Mouse (Mus musculus) embryonic facial prominence, embryonic 12.5 days (tissue): ENCODE data around the gene Pde9a. TPM values are rescaled to one million over a fixed set of nuclear protein-coding genes. Genes with fewer than 3 reads are reported as not detected.
A peak's percentile ranks its signal among the peaks of the same experiment; 100 is the strongest.
"Not testable (repeated sequence)": the region's sequence is repeated elsewhere in the genome, so short reads cannot be mapped to it uniquely, and the experiment has no call there.

Experiments used
- ATAC-seq: fragments of 200-750 bp; cut with Nextera tagmentation; 2 replicates; pipeline ENCODE4 v1.8.0; 2017; ENCODE audit not compliant: insufficient number of reproducible peaks, insufficient read depth, low FRiP score, low TSS enrichment
- H3K27ac ChIP-seq: fragments of 300-500 bp; sonication (generic); 2 replicates; pipeline ENCODE4 v1.5.1; 2016; ENCODE audit warnings: mild to moderate bottlenecking
- H3K27me3 ChIP-seq: fragments of 300-500 bp; sonication (generic); 2 replicates; pipeline ENCODE4 v1.6.1; 2016; ENCODE audit warnings: mild to moderate bottlenecking, moderate library complexity
- H3K36me3 ChIP-seq: fragments of 300-500 bp; sonication (generic); 2 replicates; pipeline ENCODE4 v1.6.1; 2016; ENCODE audit warnings: mild to moderate bottlenecking
- H3K4me1 ChIP-seq: fragments of 300-500 bp; sonication (generic); 2 replicates; pipeline ENCODE4 v1.6.1; 2016
- H3K4me2 ChIP-seq: fragments of 300-500 bp; sonication (generic); replicated peaks from 2 replicates; pipeline ENCODE4 v1.6.1; 2016; ENCODE audit warnings: mild to moderate bottlenecking, moderate library complexity
- H3K4me3 ChIP-seq: fragments of 300-500 bp; sonication (generic); 2 replicates; pipeline ENCODE4 v1.5.1; 2016; ENCODE audit warnings: mild to moderate bottlenecking
- H3K9ac ChIP-seq: fragments of 300-500 bp; sonication (generic); 2 replicates; pipeline ENCODE4 v1.6.1; 2016; ENCODE audit warnings: mild to moderate bottlenecking, moderate library complexity
- H3K9me3 ChIP-seq: fragments of 300-500 bp; sonication (generic); 2 replicates; pipeline ENCODE4 v1.6.1; 2016; ENCODE audit warnings: mild to moderate bottlenecking, moderate library complexity
- WGBS: fragments of 180-500 bp; shearing (Covaris S2); methylation state at CpG from one replicate; pipeline ENCODE4 v1.1.7; 2016; 5-methylcytosine and 5-hydroxymethylcytosine counted together
- polyA plus RNA-seq: library from polyadenylated mRNA; unstranded; fragments of >200 nt; fragmentation: Nextera tagmentation; extraction: Ambion mirVana; gene quantifications from 2 replicates; pipeline ENCODE4 v1.2.1, GENCODE M21; 2016

The Pde9a gene
- 25.5 and 29.4 TPM in 2 replicates for polyA plus RNA-seq

DNA sequence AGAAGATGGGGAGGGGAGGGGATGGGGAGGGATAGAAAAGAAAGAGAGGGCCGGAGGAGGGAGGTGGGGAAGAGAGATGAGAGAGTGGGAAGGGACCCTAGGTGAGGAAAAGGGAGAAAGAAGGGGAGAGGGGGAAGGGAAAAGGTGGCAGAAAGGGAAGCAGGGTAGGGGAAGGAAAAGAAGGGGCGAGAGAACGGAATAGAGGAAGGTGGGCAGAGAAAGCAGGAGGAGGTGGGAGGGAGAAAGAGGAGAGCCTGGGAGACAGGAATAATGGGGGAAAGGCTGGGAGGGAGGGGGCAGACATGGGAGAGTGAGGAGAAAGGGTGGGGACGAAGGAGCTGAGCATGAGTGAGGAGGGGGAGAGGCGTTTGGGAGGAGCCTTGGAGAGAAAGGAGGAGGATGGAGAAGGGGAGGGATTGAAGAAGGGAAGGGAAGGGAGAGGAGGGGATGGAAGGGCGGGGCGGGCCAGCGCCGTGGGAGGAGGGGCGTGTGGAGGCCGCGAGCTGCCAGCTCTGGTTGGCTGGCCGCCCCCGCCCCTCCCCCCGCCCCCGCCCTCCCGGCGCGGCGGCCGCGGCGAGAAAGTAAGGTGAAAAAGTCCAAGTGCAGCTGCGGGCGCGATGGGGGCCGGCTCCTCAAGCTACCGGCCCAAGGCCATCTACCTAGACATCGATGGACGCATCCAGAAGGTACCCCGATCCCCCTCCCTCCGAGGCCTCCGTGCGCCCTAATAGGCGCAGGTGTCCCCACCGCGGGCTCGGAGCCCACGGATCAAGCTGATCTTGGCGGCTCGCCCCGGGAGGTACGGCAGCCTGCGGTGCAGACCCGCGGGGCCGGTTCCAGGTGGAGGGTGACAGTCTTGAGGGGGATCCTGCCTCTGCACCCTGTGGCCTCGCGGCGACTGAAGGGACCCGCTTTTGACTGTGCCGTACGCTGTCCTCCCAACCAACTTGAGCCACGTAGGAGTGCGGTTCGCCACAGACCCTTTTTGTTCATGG, at the start of gene Pde9a:
Gene Pde9a, plus strand, starts transcription at position 540 of the 995 bp plus-strand sequence.
- no peaks in the 10 kb centered on the region for H3K27me3 ChIP-seq
- H3K4me2 ChIP-seq, result peak within 1 kb of the TSS; percentile 80
- no peaks in the 10 kb centered on the region for H3K9me3 ChIP-seq
- peaks cover 30% of the 10 kb centered on the region for H3K4me1 ChIP-seq
- no peaks in the 10 kb centered on the region for H3K36me3 ChIP-seq
- peak; percentile 66 for ATAC-seq
- H3K4me3 ChIP-seq, result peak within 1 kb of the TSS; percentile 72
- under 1% methylated on average over 40 of the region's 56 CpGs for WGBS
- peak within 1 kb of the TSS; percentile 71 for H3K9ac ChIP-seq
- peak within 1 kb of the TSS; percentile 71 for H3K27ac ChIP-seq

DNA sequence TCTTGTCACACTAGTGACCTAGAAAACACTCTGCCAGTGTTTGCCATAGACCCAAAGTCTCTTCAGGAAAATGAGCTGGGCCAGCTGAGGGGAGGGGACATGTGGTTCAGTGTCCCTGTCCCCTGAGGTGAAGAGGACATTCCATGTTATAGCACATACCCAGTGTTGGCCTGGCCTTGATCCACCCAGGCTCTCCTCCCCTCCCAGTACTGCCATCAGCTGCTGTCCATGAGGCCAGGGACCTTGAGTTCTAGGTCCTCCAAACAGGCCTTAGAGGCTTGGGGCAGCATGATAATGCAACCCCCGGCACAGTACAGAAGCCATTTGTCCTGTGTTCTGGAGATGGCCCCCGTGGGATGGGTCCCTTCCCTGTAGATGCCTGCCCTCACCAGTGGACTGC, 46.2 kb upstream of the Pde9a start:
- H3K9me3 ChIP-seq, result no peaks in the 10 kb centered on the region
- no peaks in the 10 kb centered on the region for H3K36me3 ChIP-seq
- H3K27me3 ChIP-seq, result no peaks in the 10 kb centered on the region
- H3K4me3 ChIP-seq, result no peak overlapping the region
- no peak for ATAC-seq
- H3K4me1 ChIP-seq, result no peaks in the 10 kb centered on the region
- H3K27ac ChIP-seq, result no peak overlapping the region
- 68% methylated on average over 2 of the region's 2 CpGs for WGBS
- no peak overlapping the region for H3K9ac ChIP-seq
- no peak overlapping the region for H3K4me2 ChIP-seq

DNA sequence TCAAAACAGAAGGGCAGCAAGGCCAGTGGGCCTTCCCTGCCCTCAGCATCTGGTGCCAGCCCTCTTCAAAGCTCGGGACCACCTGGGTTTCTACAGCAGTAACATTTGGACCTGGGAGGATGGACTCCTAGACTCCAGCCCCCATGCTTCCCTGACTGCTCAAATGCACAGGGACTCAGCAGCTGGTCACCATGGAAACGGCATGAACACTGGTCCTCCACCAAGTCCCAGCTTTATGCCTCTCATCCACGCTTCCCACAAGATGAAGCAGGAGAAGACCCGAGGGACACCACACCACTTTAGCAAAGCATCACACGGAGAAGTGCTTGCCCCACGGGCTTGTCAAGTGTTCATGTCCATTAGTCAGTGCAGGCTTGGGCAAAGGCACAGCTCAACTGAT, 43.8 kb upstream of the Pde9a start:
- Histone ChIP-seq H3K4me3 (no peak overlapping the region), H3K4me2 (no peak overlapping the region), H3K27me3 (no peaks in the 10 kb centered on the region), H3K9ac (no peak overlapping the region), H3K4me1 (no peaks in the 10 kb centered on the region), H3K27ac (no peak overlapping the region), H3K36me3 (no peaks in the 10 kb centered on the region), H3K9me3 (no peaks in the 10 kb centered on the region)
- WGBS, result 69% methylated on average over 6 of the region's 6 CpGs
- ATAC-seq, result no peak

DNA sequence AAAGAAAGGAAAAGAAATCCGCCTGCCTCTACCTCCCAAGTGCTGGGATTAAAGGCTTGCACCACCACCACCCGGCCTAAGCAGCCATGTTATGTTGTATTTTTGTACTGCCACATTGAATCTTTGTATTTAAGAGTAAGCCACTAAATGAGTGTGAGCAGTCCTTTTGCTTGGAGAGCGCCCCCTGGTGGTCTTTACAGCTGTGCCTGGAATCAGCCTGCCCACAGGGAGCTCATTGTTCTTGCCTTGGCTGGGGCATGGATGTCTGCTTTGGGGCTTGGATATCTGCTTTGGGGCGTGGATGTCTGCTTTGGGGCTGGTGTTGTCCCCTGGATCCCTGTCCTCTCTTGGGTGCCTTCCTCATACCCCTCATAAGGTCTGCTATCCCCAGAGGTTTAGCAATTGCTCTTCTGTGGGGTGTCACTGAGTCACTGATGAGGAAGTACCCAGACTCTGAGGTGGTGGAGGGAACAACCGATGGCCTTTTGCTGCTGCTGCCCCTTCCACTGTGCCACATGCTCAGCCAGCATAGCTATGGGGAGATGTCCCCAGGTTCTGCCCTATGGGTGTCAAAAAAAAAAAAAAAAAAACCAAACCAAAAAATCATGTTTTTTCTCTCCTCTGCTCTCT, 41.7 kb upstream of the Pde9a start:
- ATAC-seq, result no peak
- Histone ChIP-seq H3K27me3 (no peaks in the 10 kb centered on the region), H3K36me3 (no peaks in the 10 kb centered on the region), H3K9me3 (no peaks in the 10 kb centered on the region), H3K4me1 (no peaks in the 10 kb centered on the region), H3K4me3 (no peak overlapping the region), H3K27ac (no peak overlapping the region), H3K9ac (no peak overlapping the region), H3K4me2 (no peak overlapping the region)
- 37% methylated on average over 5 of the region's 5 CpGs for WGBS

DNA sequence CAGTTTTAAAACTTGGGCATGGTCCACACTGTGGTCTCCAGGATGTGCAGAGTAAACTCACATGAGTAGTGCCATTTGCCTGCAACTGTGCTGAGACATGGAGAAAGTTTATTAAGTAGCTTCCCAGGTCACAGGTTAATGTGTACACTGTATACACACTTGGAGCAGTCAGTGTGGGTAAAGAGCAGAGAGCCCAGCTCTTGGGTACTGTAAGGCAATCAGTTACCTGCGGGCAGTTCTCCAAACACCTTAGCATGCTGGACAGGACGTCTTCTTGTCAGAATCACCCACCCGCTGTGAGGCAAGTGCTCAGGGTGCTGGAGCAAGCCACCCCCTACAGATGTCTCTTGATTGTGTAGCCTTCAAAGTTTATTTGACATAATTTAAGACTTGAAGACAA, 41.2 kb upstream of the Pde9a start:
- no peaks in the 10 kb centered on the region for H3K27me3 ChIP-seq
- H3K9me3 ChIP-seq, result no peaks in the 10 kb centered on the region
- no peak overlapping the region for H3K9ac ChIP-seq
- no peaks in the 10 kb centered on the region for H3K4me1 ChIP-seq
- no peak overlapping the region for H3K4me2 ChIP-seq
- no peak overlapping the region for H3K27ac ChIP-seq
- WGBS, result 82% methylated on average over 3 of the region's 3 CpGs
- no peak overlapping the region for H3K4me3 ChIP-seq
- no peaks in the 10 kb centered on the region for H3K36me3 ChIP-seq
- no peak for ATAC-seq

DNA sequence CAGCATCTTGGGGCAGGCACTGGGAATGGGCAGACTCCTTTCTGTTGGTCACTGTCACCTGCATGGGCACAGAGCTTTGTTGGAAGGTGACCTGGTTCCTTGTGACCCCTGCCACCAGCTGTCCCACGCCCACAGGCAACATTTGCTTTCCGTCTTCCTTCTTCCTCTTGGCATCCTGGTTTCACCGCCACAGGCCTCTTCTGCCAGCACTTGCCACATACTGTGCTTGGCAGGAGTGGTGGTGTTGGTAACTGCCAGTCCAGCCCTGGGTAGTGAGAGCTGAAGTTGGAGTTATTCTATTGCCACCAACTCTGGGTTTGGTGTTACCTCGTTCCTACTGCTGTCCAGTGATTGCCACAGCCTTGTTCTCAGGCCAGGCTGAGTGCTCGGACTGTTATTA, 37.9 kb upstream of the Pde9a start:
- no peak overlapping the region for H3K4me2 ChIP-seq
- no peaks in the 10 kb centered on the region for H3K4me1 ChIP-seq
- H3K9me3 ChIP-seq, result no peaks in the 10 kb centered on the region
- H3K9ac ChIP-seq, result no peak overlapping the region
- no peak overlapping the region for H3K27ac ChIP-seq
- no peak overlapping the region for H3K4me3 ChIP-seq
- ATAC-seq, result no peak
- 83% methylated on average over 5 of the region's 5 CpGs for WGBS
- no peaks in the 10 kb centered on the region for H3K36me3 ChIP-seq
- H3K27me3 ChIP-seq, result no peaks in the 10 kb centered on the region

DNA sequence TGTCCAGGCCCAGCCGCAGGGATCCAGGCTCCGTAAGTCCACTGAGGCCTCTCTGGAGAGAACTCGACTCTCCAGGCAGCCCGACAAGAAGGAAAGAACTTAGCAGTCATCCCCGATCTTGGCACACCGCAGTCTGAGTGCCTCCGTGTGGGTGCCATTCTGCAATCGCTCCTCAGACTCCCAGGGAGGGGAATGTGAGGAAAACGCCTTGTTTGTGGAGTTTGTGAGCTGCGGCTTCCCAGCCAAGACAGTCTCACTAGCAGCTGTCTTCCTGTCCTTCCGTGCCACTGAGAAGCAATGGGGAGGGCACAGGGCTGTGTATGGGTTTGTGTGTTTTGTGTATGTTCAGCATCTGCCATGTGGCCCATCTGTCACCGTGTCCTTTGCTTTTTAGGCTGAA, 36.6 kb upstream of the Pde9a start:
- H3K36me3 ChIP-seq, result no peaks in the 10 kb centered on the region
- H3K9me3 ChIP-seq, result no peaks in the 10 kb centered on the region
- 81% methylated on average over 12 of the region's 12 CpGs for WGBS
- no peak overlapping the region for H3K4me2 ChIP-seq
- H3K27ac ChIP-seq, result no peak overlapping the region
- ATAC-seq, result no peak
- H3K4me3 ChIP-seq, result no peak overlapping the region
- H3K27me3 ChIP-seq, result no peaks in the 10 kb centered on the region
- H3K4me1 ChIP-seq, result no peaks in the 10 kb centered on the region
- no peak overlapping the region for H3K9ac ChIP-seq

DNA sequence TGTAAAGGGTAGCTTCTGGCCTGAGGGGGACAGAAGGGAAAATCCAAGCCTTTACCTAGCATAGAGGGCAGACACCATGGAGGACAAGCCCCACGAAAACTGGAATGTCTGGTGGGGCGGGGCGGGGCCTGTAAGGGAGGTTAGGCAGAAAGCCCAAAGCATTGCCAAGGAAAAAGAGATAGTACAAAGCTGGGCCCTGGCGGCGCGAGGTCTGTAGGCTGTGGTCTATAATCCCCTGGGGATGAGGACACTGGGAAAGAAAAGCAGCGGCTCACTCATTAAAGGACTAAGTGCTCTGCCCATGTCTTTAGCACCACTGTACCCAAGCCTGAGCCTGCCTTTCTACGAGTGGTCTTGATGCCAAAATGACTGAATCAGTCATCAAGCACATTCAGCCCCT, 34.0 kb upstream of the Pde9a start:
- H3K4me3 ChIP-seq, result no peak overlapping the region
- no peak overlapping the region for H3K4me2 ChIP-seq
- WGBS, result 45% methylated on average over 8 of the region's 8 CpGs
- H3K27me3 ChIP-seq, result no peaks in the 10 kb centered on the region
- no peak overlapping the region for H3K9ac ChIP-seq
- H3K36me3 ChIP-seq, result no peaks in the 10 kb centered on the region
- ATAC-seq, result no peak
- H3K4me1 ChIP-seq, result peaks cover 12% of the 10 kb centered on the region
- H3K9me3 ChIP-seq, result no peaks in the 10 kb centered on the region
- H3K27ac ChIP-seq, result no peak overlapping the region

DNA sequence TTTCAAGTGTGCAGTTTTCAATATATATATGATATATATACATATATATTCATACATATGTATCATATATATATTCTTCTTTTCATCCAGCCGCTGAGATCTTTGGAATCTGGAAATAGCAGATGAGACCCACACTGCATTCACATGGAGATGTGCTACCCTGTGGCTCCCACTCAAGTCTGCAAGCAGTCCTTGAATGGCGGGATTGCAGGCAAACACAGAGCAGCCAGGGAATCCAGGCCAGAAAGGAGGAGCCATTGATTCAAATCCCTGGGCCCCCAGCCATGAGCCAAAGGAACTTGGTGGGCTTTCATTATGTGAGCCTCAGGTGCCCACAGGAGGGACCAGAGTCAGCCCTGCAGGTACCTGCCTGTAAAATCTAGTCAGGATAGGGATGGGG, 32.8 kb upstream of the Pde9a start:
- Histone ChIP-seq H3K9ac (no peak overlapping the region), H3K9me3 (no peaks in the 10 kb centered on the region), H3K4me1 (peaks cover 12% of the 10 kb centered on the region), H3K27me3 (no peaks in the 10 kb centered on the region), H3K4me3 (no peak overlapping the region), H3K36me3 (no peaks in the 10 kb centered on the region), H3K27ac (no peak overlapping the region), H3K4me2 (no peak overlapping the region)
- 81% methylated on average over 2 of the region's 2 CpGs for WGBS
- no peak for ATAC-seq

DNA sequence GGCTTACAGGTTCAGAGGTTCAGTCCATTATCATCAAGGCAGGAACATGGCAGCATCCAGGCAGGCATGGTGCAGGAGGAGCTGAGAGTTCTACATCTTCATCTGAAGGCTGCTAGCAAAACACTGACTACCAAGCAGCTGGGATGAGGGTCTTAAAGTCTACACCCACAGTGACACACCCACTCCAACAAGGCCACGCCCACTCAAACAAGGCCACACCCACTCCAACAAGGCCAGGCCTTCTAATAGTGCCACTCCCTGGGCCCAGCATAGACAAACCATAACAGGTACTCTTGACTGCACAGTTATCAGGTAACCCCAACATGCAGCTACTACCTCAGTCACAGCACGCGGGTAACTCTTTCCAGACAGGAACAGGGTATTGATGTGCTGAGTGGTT, 31.3 kb upstream of the Pde9a start:
- H3K9ac ChIP-seq, H3K9me3 ChIP-seq, H3K27me3 ChIP-seq, H3K27ac ChIP-seq, H3K36me3 ChIP-seq, ATAC-seq, H3K4me3 ChIP-seq, H3K4me2 ChIP-seq: not testable (repeated sequence)
- H3K4me1 ChIP-seq, result peaks cover 12% of the 10 kb centered on the region
- WGBS, result 66% methylated on average over 3 of the region's 3 CpGs

DNA sequence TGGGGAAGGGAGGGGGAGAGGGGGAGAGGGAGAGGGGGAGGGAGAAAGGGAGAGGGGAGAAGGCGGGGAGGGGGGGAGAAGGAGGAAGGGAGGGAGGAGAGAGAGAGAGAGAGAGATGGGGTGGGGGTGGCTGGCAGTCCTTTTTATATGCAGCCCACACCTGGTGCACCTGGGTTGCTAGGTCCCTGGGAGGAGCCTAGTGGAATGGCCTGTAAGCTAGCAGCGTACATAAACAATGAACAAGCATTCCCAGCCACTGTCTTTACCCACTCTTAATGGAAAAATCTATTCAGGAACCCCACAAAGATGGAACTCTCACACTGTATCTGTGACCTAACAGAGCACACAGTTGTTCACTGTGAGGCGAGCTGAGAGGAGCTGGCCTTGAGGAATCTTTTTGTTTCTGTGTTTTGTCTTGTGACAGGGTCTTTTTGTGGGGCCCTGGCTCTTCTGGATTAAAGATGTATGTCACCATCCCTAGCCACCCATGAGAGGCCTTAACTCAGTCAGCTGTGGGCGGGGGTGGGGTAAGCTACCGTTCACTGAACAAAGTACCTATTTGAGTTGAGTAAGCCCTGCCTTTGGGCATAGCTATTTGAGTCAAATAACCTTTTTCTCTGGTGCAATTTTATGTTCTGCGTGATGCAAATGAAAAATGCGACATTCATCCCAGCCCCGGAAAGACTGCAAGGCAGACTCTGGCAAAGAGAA, 30.1 kb upstream of the Pde9a start:
- Histone ChIP-seq H3K4me1 (peaks cover 12% of the 10 kb centered on the region), H3K27me3 (no peaks in the 10 kb centered on the region), H3K4me2 (no peak overlapping the region), H3K9ac (no peak overlapping the region), H3K9me3 (no peaks in the 10 kb centered on the region), H3K4me3 (no peak overlapping the region), H3K36me3 (no peaks in the 10 kb centered on the region), H3K27ac (no peak overlapping the region; the same call in 1 of the 2 replicates)
- 30% methylated on average over 8 of the region's 8 CpGs for WGBS
- ATAC-seq, result no peak
